Mouse (Mus musculus) T-helper 17 cell (primary cell): Measurements from ENCODE around the gene Ddah1.

Experiments used
- in situ Hi-C, 2 experiments: fragments of 300-600 bp; cut with MboI, MseI; formaldehyde crosslinking; loops; 1 replicate in 1 of 2; 2 replicates in 1 of 2; pipeline ENCODE4 v1.15.1; 2025; ENCODE audit warnings: high pct_unique_total_duplicates in 2 of 2

Ddah1 gene

DNA sequence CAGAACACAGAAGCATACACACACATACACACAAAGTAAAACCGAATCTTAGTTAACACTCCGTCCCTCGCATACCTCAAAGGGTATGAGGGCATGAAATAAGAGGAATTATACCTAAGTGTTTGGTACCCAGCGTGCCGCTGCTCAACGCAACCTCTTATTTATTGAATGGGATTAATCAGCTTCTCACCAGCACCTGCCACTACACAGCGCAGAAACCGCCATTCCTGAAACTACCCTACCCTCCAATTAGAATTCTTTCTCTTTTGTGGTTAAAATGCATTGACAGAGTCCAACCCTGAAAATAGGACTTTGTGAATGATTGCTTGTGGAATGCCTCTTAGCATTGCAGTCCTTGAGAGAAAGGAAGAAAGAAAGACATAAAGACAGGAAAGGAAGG is 145.1 kb downstream of the Ddah1 start:
- in situ Hi-C loops = loop anchor here (5.0 to 25.0 kb wide), 2 partner anchors 291 to 496 kb away; no protein-coding TSS in a partner anchor

DNA sequence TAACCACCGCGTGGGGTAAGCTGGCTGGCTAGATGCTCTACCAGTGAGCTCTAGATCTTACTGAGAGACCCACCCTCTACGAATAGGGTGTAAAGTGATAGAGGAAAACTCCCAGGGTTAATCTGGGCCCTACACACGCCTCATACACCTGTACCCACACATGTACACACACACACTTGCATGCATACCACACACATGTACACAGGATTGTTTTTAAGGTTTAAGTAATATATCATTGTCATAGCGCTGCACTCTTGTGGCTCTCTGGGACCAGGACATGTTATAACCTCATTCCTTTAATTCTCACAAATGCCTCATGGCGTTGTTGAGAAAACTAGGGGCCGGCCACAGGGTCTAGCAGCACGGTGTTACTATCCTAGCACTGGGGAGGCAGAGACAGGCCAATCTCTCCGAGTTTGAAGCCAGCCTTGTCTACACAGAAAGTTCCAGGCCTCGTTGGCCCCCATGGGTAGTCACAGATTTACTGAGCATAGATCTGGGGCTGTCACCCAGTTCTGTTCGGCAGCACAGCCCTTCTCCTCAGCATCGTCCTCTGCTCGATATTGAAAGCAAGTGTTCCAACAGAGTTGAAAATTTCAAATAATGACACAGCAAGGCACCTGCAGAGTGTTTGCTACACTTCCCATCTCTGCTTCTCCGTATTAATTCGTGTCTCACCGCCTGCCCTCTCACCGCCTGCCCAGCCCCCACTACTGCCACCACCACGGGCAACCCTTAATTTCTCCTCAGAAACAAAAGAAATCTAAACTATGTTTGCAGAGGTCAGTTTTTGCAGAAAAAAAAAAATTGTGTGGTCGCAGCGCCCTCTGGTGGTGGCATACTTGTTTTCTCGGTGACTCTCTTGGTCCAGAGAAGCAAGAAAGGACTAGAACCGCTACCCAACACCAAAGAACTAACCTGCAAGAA is 146.6 kb downstream of the Ddah1 start:
- in situ Hi-C loops = loop anchor here (5.0 to 25.0 kb wide), 2 partner anchors 293 to 498 kb away; no protein-coding TSS in a partner anchor

DNA sequence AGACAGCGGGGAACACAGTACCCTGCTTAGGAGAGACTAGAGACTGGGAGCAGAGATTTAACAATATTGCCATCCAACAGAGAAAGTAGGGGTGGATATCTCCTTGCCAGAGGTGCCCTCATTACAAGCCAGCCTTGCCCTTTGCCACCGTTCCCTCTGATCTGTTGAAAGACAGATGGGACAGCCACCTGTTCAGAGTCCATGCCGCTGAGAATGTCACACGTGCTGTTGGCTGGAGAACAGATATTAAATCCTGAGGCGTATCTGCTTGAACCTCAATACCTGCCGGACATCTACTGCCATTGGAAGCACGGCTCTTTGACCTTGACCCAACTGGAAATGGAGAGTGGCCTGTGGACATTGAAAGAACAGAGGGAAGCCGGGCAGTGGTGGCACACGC is 148.1 kb downstream of the Ddah1 start:
- in situ Hi-C loops = loop anchor here in 1 of 2 experiments (25.0 kb wide), 1 partner anchor 294 kb away; no protein-coding TSS in a partner anchor

DNA sequence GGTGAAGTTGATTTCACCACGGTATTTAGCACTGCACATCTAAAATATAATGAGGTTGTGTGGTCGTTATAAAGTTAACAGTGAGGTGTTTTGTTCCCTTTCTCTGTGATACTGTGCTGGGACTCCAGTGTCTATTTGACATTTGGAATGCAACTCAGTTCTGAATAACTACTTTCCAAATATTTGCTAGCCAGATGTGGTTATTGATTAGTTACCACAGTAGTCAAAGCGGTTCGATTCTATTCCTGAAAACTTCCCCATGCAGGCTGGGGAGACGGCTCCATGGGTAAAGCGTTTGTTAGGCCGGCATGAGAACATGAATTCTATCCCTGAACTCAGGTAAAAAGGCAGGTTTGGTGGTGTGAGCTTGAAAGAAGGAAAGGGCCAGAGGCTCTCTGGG is 154.0 kb downstream of the Ddah1 start:
- in situ Hi-C loops = loop anchor here (10.0 to 25.0 kb wide), 2 partner anchors 300 to 328 kb away; no protein-coding TSS in a partner anchor

DNA sequence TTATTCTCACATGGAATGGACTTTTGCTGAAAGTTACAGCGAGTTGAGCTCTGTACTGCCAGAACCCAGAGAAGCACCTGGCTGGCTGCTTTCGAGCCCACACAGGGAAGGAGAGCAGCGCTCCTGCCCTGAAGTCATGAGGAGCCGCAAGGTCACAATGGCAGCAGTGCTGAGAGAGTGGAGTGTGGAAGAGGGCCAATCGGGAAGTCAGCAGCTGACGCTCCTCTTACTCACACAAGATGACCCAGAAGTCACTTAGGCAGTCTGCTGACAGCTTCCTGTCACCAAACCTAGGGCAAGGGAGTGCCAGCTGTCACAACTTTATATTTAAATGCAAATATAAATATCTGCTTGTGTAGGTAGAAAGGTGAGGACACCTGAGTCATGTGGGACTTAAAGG is 154.8 kb downstream of the Ddah1 start:
- in situ Hi-C loops = loop anchor here (10.0 to 25.0 kb wide), 2 partner anchors 301 to 328 kb away; no protein-coding TSS in a partner anchor

DNA sequence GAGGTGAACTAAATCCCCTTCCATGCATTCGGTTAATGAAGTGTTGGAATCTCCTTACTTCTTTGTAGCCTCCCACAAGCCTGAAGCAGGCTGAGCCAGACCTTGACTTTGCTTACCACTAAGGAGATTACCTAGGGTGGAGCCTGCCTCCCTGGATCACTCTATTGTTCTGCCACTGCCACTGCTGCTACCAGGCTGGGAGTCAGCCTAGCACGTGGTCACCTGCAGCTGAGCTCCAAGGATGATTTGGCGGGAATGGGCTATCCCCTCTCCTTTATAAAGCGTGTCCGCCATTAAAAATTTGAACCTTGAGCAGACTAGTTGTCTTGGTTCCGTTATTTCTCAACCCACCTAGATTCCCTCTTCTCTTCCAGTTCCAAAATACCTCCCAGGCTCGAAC is 155.5 kb downstream of the Ddah1 start:
- in situ Hi-C loops = loop anchor here (10.0 to 25.0 kb wide), 2 partner anchors 302 to 329 kb away; no protein-coding TSS in a partner anchor

DNA sequence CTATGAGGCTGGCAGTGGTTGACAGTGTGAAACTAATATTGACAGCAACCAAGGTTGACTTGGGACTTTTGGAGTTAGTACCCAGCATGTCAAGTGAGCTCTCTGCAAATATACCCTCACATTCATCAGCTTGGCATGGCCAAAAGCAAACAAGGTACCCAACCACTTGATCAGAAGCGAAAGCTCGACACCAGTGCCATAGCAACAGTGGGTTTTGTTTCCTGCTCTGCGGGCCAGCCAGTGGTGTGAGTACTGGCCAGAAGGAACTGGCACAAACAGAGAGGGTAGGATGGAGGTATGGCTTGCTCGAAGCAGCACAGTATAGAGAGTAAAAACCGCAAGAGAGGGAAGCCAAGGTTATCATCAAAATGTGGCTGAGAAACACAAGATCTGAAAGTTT is 157.9 kb downstream of the Ddah1 start:
- in situ Hi-C loops = loop anchor here (10.0 to 25.0 kb wide), 2 partner anchors 304 to 332 kb away; no protein-coding TSS in a partner anchor

DNA sequence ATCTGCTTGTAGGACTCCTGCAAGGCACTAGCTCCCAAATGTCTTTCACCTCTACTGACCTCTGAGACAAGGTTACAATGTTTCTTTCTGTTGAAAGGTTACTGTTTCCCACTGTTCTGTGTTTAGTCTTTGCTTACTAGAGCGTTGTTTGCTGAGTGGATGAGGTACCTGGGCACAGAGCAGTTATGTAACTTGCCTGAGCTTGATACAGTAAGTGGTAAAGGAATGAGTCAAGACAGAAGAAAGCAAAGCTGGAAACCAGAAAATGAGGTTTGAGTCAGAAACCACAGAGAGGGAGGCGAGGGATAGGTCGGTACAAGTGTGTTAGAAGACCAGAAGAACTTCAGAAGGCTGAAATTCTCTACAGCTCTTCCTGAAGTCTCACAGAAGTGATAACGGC is 158.4 kb downstream of the Ddah1 start:
- in situ Hi-C loops = loop anchor here (10.0 to 25.0 kb wide), 2 partner anchors 305 to 332 kb away; no protein-coding TSS in a partner anchor

DNA sequence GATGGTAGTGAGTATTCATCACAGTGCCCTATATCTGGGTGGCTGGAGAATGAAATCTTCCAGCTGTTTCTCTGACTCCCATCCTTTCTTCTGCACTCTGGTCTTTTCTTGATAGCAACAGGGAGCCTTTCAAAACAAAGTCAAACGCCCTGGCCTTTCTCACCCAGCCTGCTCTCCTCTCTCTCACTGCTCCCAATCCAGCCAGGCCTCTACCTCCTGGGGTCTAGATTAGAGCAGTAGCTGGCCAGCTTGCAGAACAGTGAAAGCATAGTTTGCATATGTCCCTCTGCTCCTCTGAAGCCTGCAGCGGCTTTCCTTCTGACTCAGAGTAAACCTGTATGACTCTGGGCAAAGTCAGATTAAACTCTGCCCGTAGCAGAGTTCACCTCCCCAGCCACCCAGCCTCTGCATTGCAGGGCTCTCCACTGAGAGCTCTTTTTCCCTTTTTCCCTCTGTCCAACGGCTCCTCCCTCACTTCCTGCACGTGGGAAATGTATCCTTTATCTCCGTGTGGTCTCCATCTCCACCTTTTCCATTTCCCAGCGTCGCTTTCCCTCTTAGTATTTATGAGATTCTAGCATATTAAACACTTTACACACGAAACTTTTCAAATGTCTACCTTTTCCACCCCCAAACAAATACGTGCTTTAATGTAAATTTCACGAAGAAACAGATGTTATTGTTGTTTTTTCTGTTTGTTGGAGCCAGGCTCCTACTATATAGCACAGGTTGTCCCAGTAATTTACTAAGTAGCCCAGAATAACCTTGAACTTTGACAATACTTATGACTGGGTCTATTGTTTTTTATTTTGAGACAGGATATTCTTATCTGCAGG is 163.8 kb downstream of the Ddah1 start, which contains the start of gene Bcl10:
TSS of gene Bcl10 (plus strand) at position 786 of the 836 bp plus-strand sequence.
- in situ Hi-C loops = loop anchor here (5.0 to 25.0 kb wide), 4 partner anchors 310 to 1515 kb away; partner anchors contain the start of genes Hs2st1 (in 1 of the 2) and Selenof (in 1 of the 2)

DNA sequence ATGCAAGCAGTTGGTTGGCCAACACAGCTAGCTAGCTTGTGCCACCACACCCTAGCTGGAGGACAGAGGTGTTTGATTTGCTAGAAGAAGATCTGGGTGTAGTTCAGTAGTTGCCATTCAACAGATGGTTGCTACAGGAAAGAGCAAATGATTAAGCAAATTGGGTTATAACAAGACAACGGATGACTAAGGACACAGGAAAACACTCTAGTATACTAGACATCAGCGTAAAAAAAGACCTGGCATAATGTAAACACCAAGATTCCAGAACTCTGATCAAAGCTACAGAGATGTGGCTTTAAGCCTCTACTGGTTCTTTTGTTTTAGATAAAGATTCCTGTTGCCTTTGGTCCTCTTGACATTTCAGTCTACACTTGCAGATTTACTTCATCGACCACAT is 164.5 kb downstream of the Ddah1 start:
- in situ Hi-C loops = loop anchor here (5.0 to 25.0 kb wide), 4 partner anchors 311 to 1516 kb away; partner anchors contain the start of genes Hs2st1 (in 1 of the 2) and Selenof (in 1 of the 2)

DNA sequence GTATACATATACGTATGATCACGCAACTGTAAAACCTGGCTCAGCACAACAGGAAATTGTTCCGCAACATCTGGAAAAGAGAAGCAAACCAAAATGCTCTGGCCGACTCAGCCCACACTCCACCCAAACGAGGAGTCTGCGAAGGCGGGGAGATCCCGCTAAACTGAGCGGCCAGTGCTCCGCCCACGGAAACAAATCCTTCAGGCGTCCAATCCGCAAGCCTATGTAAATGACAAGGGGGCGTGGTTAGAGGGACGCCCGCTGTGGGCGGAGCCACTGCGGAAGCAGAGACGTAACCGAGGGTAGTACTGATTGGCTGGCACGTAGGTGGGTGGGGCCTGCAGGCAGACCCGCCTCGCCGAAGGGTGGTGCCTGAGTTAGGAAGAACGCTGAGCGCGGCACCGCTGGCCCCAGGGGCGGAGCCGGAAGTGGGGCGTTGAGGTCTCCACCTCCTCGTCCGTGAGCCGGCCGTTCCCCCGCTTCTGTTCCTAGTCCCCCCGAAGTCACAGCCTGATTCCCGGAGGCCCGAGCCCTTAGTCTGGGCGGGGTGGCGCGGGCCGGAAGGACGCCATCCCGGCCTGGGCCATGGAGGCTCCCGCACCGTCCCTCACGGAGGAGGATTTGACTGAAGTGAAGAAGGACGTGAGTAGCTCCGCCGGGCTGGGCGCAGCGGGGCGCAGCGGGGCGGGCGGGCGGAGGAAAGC is 165.6 kb downstream of the Ddah1 start:
- in situ Hi-C loops = loop anchor here (5.0 to 25.0 kb wide), 4 partner anchors 312 to 1517 kb away; partner anchors contain the start of genes Hs2st1 (in 1 of the 2) and Selenof (in 1 of the 2)

DNA sequence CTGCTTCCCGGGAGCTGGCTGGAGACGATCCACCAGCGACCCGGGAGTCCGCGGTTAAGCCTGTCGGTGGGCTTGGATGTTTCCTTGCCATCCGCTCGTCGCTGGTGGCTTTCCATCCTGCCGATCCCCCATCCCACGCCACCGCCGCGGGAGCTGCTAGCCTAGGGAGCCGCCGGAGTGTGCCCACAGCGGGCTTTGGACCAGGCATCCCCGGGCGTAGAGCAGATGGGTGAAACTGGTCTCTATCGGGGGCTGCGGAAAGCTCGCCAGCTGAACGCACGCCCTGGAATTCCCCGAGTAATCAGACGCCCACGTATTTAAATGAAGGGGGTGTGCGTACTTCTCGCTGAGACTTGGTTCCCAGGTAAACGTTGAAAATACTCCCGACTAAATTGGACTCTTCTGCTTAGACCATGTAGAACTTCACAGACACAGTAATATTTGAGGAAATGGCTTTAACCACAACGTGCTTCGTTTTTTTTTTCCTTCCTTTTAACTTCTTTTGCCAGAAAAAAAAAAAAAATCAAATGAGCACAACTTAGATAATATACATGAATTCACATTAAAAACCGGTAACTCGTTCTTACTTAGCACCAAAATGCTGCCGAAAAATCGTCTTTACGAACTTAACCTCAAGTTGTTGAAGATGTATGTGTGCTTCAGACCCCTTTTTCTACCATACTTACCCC is 166.3 kb downstream of the Ddah1 start:
- in situ Hi-C loops = loop anchor here (5.0 to 25.0 kb wide), 4 partner anchors 312 to 1517 kb away; partner anchors contain the start of genes Hs2st1 (in 1 of the 2) and Selenof (in 1 of the 2)

DNA sequence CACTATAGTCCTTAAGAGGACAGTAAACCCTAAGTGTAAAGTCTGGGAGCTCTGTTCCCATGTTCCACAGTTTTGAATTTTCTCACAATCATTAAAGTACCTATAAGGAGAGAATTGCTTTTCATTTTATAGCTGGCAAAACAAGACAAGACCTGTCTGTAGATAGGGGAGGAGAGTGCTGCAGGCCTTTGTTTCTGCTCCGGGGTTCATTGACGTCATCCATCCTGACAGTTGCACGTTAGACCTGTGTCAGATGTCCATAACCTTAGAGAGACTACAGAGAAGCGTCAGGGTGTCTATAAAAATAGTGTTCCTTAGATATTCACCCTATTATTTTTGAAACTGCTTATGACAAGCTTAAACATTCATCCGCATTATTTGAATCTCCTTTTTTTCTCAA is 167.0 kb downstream of the Ddah1 start:
- in situ Hi-C loops = loop anchor here (10.0 kb wide), 2 partner anchors 801 to 1351 kb away; partner anchors contain the start of genes Hs2st1 (in 1 of the 2) and Selenof (in 1 of the 2)

DNA sequence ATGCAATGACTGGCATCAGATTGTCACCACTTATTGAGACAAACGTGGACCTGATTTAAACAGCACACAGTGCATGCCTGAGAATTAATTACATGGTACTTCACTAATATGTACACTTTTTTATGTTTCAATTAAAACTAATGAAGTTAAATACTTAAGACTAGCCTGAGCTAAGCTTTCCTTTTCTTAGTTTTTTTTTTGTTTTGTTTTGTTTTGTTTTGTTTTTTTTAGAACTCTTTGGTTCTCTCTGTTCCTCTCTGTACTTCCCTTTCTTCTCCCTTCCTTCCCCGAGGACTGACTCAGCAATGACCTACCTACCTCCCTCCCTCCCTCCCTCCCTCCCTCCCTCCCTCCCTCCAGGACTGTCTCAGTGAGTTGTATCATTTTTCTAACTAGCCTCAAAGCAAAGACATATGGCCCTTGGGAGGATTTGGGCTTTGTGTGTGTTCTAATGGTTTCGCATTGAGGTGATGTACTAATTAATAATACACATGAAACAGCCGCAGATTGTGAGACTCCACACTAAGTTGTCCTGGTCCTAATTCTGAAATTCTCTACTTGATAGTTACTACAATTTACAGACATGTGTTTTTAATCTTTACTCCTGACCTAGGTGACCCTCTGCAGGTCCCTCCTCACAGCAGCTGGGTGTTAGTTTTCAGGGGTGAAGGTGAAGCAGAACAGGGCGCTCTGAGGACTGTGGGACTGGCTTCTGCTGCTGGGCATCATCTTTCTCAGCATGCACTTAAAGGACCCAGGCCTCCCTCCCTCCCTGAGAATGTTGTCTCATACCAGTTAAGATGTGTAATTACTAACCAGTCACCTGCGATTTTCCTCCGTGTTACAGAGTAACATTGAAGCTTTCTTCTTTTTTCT is 171.3 kb downstream of the Ddah1 start:
- in situ Hi-C loops = loop anchor here (5.0 to 10.0 kb wide), 3 partner anchors 568 to 1355 kb away; partner anchors contain the start of genes Gng5 (in 1 of the 2), Hs2st1 (in 1 of the 2), Selenof (in 1 of the 2) and Spata1 (in 1 of the 2)

DNA sequence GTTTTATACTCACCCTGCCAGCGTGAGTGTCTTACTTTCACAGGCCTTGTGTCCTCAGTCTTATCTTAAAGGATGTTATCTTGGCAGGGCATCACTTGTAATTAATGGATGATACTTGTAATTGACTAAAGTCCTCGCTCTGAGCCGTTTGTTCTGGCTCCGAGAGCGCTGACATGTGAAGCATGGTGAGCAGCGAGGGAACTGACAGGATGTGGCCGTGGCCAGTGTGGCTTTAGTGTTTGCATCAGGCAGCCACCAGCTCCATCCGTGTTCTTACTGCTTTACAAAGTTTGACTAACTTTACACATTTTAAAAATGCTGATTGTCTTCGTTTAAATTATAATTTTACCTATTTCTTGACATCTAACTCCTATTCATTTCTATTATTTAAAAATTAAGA is 175.4 kb downstream of the Ddah1 start:
- in situ Hi-C loops = loop anchor here in 1 of 2 experiments (5.0 kb wide), 1 partner anchor 563 kb away; the partner anchor contains the start of genes Gng5 and Spata1

DNA sequence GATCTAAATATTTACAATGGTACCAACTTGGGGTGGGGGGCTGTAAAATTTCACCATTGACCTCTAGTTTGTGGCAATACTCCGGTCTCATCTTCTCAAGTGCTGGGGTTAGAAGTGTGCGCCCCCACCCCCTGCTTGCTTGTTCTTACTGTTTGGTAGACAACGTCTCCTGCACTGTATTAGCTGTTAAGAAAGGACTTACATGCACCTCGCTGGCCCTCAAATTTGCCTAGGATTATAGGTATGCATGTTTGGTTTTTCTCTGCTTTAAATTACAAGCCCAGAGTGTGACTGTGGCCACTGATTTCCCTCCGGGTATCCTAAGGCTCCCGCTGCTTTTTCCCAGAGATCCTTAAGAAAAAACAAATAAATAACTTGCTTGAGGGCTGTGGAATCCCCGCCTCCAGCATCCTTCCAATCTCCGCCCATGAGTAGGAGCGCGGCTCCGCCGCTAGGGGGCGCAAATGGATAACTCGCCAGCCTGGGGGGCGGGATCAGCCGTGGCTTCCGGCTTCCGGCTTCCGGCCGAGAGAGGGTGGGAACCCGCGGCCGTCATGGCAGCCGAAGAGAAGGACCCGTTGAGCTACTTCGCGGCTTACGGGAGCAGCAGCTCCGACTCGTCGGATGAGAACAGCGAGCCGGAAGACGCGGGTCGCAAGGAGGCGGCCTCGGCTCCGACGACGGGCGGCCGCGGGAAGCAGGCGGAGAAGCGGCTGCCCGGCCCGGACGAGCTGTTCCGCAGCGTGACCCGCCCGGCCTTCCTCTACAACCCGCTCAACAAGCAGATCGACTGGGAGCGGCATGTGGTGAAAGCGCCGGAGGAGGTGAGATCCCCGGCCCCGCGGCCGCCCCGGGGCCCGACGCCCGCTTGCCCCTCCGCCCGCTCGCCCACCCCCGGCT is 179.3 kb downstream of the Ddah1 start, which contains the start of gene 2410004B18Rik:
TSS of gene 2410004B18Rik (plus strand) at position 510 of the 900 bp plus-strand sequence.
- in situ Hi-C loops = no loop called here
